Mouse (Mus musculus) NIH3T3 (cell line): Measurements from ENCODE around the gene Sypl.
A peak's percentile ranks its signal among the peaks of the same experiment; 100 is the strongest.
"Not testable (repeated sequence)": the region's sequence is repeated elsewhere in the genome, so short reads cannot be mapped to it uniquely, and the experiment has no call there.

Source experiments
- DNase-seq: peaks from one replicate; pipeline ENCODE4 v3.0.0-alpha.2; 2012; ENCODE audit warnings: low read depth

The Sypl gene

DNA sequence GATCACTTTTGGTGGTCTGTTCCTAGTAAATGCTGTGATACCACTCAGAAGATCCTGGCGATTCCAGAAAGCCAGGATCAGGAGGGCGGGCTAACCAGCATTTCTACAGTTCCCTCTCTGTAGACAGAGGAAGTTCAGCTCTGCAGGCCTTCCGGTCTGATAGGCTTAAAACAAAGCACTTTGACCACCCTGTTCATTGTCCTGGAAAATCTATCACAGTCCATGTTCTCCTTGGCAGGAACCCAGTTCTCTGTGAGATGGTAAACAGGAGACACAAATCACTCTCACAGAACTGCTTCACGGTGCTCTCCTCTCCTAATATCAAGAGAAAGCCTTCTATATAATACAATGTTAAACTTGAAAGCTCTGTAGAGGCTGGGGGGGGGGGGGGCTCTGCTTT is 10.3 kb upstream of the Sypl start:
- no peak for DNase-seq

DNA sequence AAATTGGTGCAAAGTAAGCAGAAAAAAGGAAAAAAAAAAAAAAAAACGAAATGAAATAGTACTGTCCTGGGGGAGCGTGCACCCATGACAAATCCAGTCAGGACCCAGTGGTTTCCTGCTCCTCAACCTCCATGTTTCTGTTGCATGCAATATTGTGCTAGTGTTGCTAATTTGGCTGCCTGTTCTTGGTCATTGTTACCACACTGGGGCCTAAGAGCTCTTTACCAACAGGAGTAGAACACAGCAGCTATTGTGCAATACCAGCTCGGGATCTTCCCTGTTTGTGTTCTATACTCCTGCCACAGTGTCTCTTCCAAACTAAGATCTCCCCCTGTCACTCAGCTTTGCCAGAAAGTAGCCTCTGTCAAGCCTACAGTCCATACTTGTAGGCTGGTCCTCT is 9.7 kb upstream of the Sypl start:
- DNase-seq = no peak

DNA sequence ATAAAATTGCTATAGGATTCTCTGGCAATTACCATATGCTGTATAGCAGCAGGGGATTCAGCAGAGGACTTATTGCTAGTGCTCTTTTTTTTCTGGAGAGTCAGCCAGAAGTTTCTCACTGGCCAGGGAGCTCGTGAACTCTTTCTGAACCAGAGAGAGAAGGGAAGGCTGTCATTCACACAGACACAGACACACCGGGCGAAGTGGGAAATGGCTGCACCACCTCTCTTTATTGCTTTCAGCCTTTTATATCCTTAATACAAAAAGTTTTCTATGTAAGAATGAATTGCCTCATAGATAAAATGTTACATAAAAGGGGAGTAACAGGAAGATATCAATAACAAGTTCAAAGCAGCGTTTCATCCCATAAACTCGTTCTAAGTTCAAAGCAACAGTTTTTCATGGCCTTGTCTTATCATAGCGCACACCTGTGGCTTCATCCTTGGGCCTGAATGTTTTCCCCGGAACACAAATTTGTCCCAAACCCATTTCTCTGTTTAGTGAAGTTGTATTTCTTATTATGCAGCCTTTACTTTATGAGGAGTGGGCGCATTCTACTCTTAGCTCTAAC is 8.7 kb upstream of the Sypl start:
- DNase-seq = no peak

DNA sequence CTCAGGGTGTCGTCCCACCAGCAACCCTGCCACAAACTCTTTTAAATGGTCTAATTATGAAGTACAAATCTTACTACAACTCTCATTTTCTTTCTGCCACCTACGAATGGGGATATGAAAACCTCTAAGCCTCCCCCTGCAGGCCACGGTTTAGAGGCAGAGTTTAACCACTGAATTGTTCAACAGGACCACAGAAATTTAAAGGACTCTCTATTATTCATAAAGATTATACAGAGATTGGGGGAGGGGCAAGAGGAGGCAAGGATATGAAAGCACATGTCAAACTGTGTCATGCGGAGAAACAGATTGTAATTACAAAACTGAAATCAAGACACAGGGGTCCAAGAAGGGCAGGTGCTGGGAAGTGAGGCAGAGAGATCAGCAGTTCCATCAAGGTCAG is 7.3 kb upstream of the Sypl start:
- no peak for DNase-seq

DNA sequence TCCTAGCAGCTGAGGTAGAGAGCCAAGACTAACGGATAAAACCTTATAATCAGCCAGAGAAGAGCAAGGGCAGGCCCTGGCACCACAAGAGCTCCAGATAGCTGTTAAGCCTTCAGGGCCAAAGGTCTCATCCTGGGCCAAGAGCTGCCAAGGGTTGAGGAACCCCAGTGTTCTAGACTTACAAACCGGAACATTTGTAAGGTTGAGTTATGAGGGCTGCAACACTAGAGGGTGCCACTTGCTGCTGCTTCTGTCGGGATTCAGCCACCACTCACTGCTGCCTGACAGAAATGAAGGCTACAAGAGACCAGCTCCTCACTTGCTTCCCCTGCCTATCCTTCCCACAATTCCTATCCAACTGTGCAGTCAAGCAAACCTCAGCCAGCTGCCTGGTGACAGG is 1.3 kb upstream of the Sypl start:
- peak; percentile 75 for DNase-seq

DNA sequence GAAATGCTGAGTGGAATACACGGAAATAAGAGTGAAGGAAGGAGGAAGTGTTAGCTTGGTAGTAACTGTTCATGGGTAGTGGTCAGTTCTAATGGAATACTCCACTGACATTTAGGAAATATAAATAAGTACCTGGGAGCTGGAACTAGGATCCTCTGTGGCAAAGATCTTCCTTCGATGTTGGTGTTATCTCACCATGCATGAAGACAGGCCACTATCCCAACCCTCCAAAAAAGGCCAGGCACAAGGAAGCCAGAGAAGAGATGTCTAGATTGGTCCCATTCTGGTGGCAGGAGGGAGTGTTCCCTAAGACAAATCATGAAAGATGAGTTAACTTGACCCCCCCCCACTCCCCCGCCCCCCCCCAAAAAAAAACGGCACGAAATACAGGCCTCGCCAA is 625 bp upstream of the Sypl start:
- no peak for DNase-seq

DNA sequence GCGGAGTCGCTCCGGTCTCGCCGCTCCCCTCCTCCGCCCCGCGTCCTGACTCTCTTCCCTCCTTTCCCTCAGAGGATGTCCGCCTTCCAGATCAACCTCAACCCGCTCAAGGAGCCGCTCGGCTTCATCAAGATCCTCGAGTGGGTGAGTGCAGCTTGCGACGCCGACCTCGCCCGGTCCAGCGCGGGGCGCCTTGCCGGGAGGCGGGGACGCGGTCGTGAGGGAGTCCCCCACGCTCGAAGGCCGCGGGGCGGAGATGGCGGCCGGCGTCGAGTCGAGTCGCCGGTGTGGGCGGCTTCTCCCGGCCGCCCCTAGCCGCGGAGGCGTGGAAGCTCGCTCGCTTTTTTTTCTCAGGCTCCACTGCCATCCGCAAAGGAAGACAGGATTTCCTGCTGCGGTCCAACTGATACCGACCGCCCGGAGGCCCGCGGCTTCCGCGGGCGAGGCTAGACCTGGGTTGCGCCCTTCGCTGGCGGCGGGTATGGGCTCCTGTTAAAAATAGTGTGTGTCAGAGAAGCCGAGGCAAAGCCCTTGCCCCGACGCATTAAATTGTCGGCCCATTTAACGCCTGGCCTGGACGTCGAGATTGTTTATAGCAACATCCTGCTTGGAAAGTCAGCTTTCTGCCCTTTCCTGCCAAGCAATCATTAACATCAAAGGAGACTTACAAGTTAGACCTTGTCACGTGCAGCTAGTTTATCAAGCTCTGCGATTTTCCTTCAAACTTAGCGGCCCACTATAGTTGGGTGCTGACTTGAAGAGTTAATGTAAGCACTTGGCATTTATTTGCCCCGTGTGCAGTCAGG is 728 bp downstream of the Sypl start:
- DNase-seq = no peak

DNA sequence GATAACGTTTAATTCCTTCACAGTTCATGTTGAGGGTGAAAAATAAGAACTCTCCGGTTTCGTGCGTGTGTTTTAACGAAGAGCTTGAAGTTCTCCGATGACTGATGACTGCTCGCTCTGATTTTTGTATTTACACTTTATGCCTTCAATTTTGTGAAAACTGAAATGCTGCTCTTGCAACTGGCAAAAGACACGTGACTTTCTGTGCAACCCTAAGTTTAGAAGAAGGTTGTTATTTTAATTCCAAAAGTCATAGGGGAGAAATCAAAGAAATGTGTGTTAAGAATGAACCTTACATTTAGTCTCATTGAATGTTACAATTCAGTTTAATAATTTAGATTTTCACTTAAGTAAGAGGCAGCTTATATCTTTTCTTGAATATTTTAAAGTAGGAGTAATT is 1.3 kb downstream of the Sypl start:
- DNase-seq = no peak

DNA sequence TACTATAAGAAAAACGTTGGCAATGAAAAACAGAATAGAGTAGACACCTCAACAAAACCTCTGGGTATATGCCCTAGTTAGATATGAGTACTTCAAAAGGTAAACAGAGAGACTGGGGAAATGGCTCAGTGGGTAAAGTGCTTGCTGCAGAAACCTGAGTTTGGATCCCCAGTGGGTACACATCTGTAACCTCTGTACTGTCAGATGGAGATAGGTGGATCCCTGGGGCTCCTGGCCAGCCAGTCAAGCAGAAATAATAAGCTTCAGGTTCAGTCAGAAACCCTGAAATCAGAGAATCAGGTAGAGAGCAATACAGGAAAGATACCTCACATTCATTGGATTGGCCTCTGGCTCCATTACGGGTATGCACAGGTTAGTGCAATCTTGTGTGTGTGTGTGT is 3.5 kb downstream of the Sypl start:
- DNase-seq = no peak

DNA sequence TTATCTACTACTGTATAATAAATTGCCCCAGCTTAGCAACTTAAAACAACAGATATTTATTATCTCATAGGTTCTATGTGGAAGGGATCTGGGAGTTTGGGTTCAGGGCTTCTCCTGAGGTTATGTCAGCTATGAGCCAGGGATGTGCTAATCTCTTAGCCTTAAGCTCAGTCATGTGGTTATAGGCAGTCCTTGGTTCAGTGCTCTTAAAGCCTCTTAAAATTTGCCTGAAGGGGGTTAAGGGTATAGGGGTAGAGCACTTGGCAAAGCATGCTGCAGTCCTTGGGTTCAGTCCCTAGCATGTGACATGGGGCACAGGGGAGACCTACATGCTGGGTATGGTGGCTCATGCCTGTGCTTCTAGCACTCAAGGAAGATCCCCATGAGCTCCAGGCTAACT is 8.4 kb downstream of the Sypl start:
- DNase-seq = no peak

DNA sequence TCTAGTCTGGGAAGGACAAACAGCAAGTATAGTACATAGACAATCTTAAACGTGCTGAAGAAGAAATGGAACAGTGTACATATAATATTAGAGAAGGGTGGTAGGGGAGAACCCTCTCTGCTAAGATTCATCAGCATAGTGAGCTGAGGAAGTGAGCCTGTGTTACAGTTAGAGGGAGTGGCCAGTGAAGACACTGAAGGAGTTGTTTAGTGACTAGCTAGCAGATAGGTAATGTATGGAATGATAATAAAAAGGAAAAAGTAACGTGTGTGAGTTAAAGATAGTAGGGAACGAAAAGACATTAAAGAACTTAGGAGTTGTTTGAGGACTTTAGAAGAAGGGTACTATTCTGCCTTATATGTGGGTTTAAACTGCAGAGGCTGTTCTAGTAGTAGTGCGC is 10.2 kb downstream of the Sypl start:
- no peak for DNase-seq

DNA sequence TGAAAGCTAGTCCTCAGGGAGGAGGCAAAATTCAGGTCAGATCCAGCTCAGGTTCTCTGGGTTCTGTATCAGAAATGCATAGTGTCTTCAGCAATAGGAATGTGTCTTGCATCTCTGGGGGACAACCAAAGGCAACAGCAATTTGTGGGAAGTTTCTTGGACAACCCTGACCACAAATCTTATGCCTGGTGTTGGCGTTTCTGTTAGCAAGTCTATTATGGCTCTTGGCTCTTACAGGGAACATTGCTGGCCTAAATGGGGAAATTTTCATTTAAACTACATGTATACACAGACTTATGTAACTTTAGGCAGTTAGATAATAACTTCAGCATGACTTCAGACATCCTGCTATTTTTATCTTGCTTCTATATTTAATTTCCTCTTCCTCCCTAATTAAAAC is 18.6 kb downstream of the Sypl start:
- DNase-seq = no peak

DNA sequence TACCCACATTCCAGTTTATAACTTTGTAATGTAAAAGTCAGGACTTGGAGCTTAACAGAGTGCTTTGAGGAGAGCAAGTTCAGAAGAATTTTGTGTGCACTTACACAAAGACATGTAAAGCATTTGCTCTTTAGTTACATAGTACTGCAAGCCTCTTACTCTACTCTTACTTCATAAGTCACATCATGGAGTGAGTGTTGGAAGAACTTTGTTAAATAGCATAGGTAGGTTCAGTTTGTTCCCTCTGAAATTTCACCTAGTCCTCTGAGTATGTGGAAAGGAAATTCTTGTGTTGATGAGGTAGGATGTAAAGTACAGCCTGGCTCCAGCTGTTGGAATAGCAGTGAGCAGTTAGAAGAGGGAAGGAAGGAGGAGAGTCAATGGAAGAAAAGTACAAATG is 21.2 kb downstream of the Sypl start:
- DNase-seq = no peak

DNA sequence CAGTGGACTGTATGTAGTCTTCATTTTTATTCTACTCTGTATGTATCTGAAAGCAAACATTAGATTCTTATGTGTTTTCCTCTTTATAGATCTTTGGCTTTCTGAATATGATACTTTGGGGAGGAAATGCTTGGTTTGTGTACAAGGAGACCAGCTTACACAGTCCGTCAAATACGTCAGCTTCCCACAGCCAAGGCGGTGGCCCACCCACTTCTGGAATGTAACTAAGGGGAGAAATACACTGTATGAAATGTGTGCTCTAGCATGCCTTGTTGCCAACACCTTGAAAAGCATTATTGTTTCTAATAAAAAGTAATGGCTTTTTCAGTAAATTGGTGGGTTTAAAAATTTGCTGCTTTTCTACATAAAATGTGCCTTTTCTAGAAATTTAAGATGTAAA is 21.8 kb downstream of the Sypl start:
- no peak for DNase-seq

DNA sequence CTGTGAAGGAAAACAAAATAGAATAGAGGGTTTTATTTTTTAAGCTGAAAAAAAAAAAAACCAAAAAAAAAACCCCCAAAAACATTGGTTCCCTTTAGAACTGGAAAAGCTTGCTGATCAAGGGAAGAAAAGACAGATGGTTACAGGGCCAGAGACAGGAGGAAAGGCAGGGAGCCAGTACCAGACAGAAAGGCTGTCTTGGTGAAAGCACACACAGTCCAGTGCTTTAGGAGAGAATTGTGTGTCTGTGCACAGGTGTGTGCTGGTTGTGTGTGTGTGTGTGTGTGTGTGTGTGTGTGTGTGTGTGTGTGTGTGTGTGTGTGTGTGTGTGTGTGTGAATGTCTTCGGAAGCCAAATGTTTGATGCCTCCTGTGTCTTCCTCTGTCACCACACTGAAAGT is 28.9 kb downstream of the Sypl start:
- no peak for DNase-seq

DNA sequence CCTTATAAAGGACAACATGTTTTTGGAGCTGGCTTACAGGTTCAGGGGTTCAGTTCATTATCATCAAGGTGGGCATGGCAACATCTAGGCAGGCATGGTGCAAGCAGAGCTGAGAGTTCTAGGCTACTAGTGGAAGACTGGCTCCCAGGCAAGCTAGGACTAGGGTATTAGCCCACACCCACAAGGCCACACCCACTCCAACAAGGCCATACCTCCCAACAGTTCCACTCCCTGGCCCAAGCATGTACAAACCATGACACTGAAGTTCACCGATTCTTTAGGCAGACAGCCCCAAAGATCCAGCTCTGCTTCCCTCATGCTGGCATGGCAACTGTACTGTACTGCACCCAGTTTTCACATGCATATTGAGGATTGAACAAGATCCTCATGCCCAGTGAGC is 29.4 kb downstream of the Sypl start:
- DNase-seq = no peak

DNA sequence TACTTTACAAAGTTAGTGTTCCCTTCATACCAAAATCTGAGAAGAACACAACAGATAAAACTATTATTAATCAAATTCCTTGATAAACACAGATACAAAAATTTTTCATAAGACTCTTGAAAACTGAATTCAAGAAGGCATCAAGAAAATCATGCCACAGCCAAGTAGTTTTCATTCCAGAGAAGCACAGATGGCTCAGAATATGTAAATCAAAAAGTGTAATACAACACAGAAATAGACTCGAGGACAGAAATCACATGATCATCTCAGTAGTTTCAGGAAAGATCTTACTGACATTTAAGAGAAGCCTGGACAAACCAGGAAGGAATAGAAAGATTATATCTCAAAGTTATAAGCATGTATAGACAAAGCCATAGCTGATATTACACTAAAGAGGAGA is 32.6 kb downstream of the Sypl start:
- DNase-seq = no peak

DNA sequence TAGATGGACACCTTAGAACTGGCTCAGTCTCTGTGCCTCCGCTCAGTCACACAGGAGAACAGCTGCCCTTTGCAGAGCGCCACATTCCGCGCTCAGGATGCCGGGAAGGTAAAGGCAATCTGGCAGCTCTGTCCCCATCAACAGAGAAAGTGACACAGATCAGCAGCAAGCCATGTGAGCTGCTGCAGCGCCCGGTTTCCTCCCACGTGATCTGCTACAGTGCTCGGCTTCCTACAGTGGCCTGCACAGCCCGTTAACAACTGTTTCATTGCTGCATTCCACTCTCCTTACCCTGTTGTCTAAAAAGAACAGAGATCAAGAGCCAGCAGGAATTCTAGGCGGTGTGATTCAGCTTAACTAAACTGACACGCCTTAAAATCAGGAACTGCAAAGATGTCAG is 36.0 kb downstream of the Sypl start:
- DNase-seq = peak; percentile 28

DNA sequence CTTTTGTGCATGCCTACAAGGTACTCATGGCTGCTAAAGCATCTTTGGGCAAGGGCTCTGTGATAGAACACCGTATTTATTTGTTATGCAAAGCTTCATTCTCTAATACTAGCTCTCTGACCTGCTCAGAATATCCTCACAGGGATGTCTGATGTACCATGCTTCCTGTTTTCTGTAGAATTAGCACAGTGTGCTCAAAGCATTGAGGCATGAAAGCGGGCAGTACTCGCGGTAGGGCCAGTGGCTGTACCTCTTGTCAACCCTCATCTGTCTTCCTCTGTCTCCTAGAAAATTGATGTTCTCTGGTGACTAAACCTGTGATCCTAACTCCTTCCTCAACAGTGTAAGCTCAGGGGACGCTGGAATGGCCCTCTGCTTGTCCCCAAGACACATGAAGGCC is 40.4 kb downstream of the Sypl start:
- DNase-seq = no peak

DNA sequence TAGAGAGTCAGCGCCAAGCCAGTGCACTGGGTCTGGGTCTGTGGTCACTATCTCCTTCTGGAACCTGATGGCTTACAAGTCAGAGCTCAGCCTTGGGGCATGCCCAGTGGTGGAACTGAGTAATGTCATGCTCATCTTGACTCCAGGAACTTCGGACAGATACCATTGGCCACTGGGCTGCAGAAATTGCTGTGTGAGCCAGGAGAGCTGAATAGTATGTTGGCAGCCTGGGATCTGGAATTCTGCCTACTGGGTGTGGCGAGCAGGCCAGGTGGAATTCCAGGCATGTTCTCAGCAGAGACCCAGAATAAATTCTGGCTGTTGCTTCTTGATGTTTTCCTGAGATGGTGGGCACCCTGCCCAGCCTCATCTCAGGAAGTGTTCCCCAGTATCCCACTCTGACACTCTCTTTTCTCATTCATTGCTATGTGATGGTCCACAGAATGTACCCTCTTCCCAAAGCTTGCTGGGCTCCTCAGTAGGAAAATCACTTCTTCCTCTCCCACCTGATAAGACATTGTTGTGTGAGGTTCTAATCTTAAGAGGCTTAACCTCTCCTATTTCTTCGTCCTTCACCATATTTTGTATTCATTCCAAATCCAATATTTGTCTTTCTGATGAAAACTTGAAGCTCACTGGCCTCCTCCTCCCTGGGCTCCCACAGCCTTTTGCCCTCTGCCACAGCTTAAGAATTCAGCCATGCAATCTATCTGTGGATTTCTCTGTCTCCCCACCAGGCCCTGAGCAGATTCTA is 41.6 kb downstream of the Sypl start:
- DNase-seq = peak; percentile 57

DNA sequence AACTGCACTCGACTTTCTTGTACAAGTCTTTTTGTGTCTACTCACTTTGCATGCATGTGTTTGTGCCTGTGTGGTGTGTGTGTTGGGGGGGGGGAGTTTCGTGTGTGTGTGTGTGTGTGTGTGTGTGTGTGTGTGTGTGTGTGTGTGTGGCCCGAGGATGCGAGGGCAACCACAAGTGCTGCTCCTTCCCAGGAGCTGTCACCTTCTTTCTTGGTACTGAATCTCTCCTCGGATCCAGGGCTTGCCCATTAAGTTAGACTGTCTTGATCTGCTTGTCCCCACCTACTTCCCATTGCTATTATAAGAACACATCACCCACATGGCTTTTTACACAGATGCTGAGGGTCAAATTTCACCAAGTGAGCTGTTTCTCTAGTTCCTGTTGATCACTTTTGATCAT is 45.1 kb downstream of the Sypl start:
- DNase-seq = no peak

DNA sequence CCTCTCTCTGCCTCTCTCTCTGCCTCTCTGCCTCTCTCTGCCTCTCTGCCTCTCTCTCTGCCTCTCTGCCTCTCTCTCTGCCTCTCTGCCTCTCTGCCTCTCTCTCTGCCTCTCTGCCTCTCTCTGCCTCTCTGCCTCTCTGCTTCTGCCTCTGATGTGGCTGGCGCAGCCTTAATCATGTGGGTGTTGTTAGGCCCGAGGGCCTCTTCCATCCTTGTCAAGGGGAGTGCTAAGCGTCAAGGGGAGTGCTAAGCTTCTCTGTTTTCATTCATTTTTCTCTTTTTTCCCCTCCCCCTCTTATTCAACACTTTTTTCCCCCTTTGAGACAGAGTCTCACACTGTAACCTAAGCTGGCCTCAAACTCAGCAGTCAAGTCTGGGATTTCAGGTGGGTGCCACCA is 46.1 kb downstream of the Sypl start:
- not testable (repeated sequence) for DNase-seq

DNA sequence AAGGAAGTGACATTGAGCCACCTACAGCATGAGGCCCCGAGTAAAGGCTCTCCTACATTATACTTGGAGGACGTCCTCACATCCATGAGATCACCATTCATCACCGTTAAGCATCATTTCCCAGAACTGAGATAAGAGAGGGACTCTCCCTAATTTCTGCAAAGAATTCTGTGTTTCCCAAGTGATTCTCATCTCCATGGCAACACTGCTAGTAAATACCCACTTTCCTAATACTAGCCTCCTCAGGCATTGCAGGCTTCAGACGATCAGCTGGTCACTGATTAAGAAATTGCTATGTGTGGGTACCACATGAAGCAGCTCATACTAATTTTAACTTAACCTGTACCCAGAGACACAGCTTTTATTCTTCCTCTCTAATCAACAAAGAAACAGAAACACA is 46.7 kb downstream of the Sypl start:
- peak; percentile 53 for DNase-seq
